Mouse (Mus musculus) MEL (cell line): ENCODE measurements at regions not wholly inside any gene's neighbourhood (a gene's known extent, or its start where the extent isn't known, plus 50 kb on each side); places are given as distances from the start of the nearest gene placed in this dataset.

Experiments
- DNase-seq: peaks from one replicate; pipeline ENCODE4 v3.0.0; 2011; ENCODE audit warnings: low read depth, low spot score
- H3K27ac ChIP-seq: 2 replicates; pipeline ENCODE4 v1.5.1; 2012; ENCODE audit warnings: low read depth, mild to moderate bottlenecking, control low read depth, low read length, moderate library complexity; ENCODE audit not compliant: control insufficient read depth
- H3K27me3 ChIP-seq, 2 experiments: fragments of 150-350 bp in 1 of 2; sonication (generic) in 1 of 2; 2 replicates each; pipeline ENCODE4 v1.6.1; 2012; ENCODE audit warnings: low read length in 2 of 2, mild to moderate bottlenecking in 2 of 2, improper control_type of control experiment in 1 of 2, moderate library complexity in 1 of 2; ENCODE audit not compliant: insufficient read depth in 2 of 2, control insufficient read depth in 1 of 2
- H3K36me3 ChIP-seq, 2 experiments: 2 replicates each; pipeline ENCODE4 v1.6.1; 2012 to 2014; ENCODE audit warnings: low read length in 2 of 2, improper control_type of control experiment in 1 of 2, inconsistent platforms in 1 of 2, mild to moderate bottlenecking in 1 of 2; ENCODE audit not compliant: insufficient read depth in 2 of 2, control insufficient read depth in 1 of 2
- H3K4me1 ChIP-seq, 2 experiments: fragments of 150-350 bp in 1 of 2; sonication (generic) in 1 of 2; 2 replicates each; pipeline ENCODE4 v1.6.1; 2012; ENCODE audit warnings: low read length in 2 of 2, improper control_type of control experiment in 1 of 2, mild to moderate bottlenecking in 1 of 2; ENCODE audit not compliant: insufficient read depth in 2 of 2, control insufficient read depth in 1 of 2
- H3K4me3 ChIP-seq, 2 experiments: fragments of 150-350 bp in 1 of 2; sonication (generic) in 1 of 2; 2 replicates each; pipeline ENCODE4 v1.5.1; 2012; ENCODE audit warnings: low read depth in 2 of 2, low read length in 2 of 2, mild to moderate bottlenecking in 2 of 2, moderate library complexity in 2 of 2, control low read depth in 1 of 2, improper control_type of control experiment in 1 of 2; ENCODE audit not compliant: control insufficient read depth in 1 of 2, insufficient read depth in 1 of 2
- H3K79me2 ChIP-seq: 2 replicates; pipeline ENCODE4 v1.6.1; 2012; ENCODE audit warnings: mild to moderate bottlenecking, low read length, moderate library complexity; ENCODE audit not compliant: control insufficient read depth, poor library complexity, insufficient read depth
- H3K9ac ChIP-seq: 2 replicates; pipeline ENCODE4 v1.6.1; 2012; ENCODE audit warnings: low read depth, mild to moderate bottlenecking, control low read depth, low read length, moderate library complexity; ENCODE audit not compliant: control insufficient read depth, poor library complexity, severe bottlenecking
- H3K9me3 ChIP-seq: fragments of 150-350 bp; sonication (generic); replicated peaks from 2 replicates; pipeline ENCODE4 v1.6.1; 2012; ENCODE audit warnings: mild to moderate bottlenecking, low read length, improper control_type of control experiment, moderate library complexity; ENCODE audit not compliant: insufficient read depth
- BHLHE40 ChIP-seq: IDR thresholded peaks from 2 replicates; pipeline ENCODE4 v1.6.1; 2012; ENCODE audit warnings: low read depth, mild to moderate bottlenecking, inconsistent platforms, low read length, improper control_type of control experiment, borderline replicate concordance
- CHD2 ChIP-seq: IDR thresholded peaks from 2 replicates; pipeline ENCODE4 v1.6.1; 2011; ENCODE audit warnings: low read length, improper control_type of control experiment
- CTCF ChIP-seq, 3 experiments: IDR thresholded peaks in 2 of 3; conservative IDR thresholded peaks in 1 of 3; 2 replicates each; pipeline ENCODE4 v1.5.1; 2011 to 2012; ENCODE audit warnings: low read length in 3 of 3, low read depth in 2 of 3, mild to moderate bottlenecking in 2 of 3, improper control_type of control experiment in 1 of 3, inconsistent platforms in 1 of 3, mixed read lengths in 1 of 3, moderate library complexity in 1 of 3; ENCODE audit not compliant: control insufficient read depth in 1 of 3, insufficient read depth in 1 of 3, poor library complexity in 1 of 3, severe bottlenecking in 1 of 3
- ETS1 ChIP-seq: IDR thresholded peaks from 2 replicates; pipeline ENCODE4 v1.6.1; 2012; ENCODE audit warnings: low read depth, mild to moderate bottlenecking, inconsistent platforms, low read length, improper control_type of control experiment, moderate library complexity
- HCFC1 ChIP-seq: IDR thresholded peaks from 2 replicates; pipeline ENCODE4 v1.6.1; 2012; ENCODE audit warnings: low read depth, mild to moderate bottlenecking, inconsistent platforms, low read length, improper control_type of control experiment, moderate library complexity
- KAT2A ChIP-seq: conservative IDR thresholded peaks from 2 replicates; pipeline ENCODE4 v1.6.1; 2012; ENCODE audit warnings: low read depth, low read length, improper control_type of control experiment, inconsistent platforms
- MAX ChIP-seq: IDR thresholded peaks from 2 replicates; pipeline ENCODE4 v1.6.1; 2011; ENCODE audit warnings: low read length, improper control_type of control experiment
- MAZ ChIP-seq: IDR thresholded peaks from 2 replicates; pipeline ENCODE4 v1.6.1; 2012; ENCODE audit warnings: low read depth, mild to moderate bottlenecking, inconsistent platforms, low read length, improper control_type of control experiment
- MEF2A ChIP-seq: IDR thresholded peaks from 2 replicates; pipeline ENCODE4 v1.6.1; 2014; ENCODE audit warnings: low read depth, mild to moderate bottlenecking, inconsistent platforms, low read length, improper control_type of control experiment; ENCODE audit not compliant: poor library complexity, insufficient replicate concordance, severe bottlenecking; ENCODE audit errors: extremely low read depth
- MYB ChIP-seq: IDR thresholded peaks from 2 replicates; pipeline ENCODE4 v1.6.1; 2011; ENCODE audit warnings: mild to moderate bottlenecking, low read depth, low read length, improper control_type of control experiment
- MYC ChIP-seq: IDR thresholded peaks from 2 replicates; pipeline ENCODE4 v1.6.1; 2011; ENCODE audit warnings: low read depth, mild to moderate bottlenecking, low read length, improper control_type of control experiment, moderate library complexity
- POLR2A ChIP-seq, 2 experiments: IDR thresholded peaks; 2 replicates each; pipeline ENCODE4 v1.6.1; 2011 to 2012; ENCODE audit warnings: low read length in 2 of 2, mild to moderate bottlenecking in 2 of 2, control low read depth in 1 of 2, improper control_type of control experiment in 1 of 2, low read depth in 1 of 2, moderate library complexity in 1 of 2; ENCODE audit not compliant: control insufficient read depth in 1 of 2, insufficient read depth in 1 of 2, poor library complexity in 1 of 2
- POLR2AphosphoS2 ChIP-seq: IDR thresholded peaks from 2 replicates; pipeline ENCODE4 v1.6.1; 2011; ENCODE audit warnings: low read length, improper control_type of control experiment
- RAD21 ChIP-seq: IDR thresholded peaks from 2 replicates; pipeline ENCODE4 v1.6.1; 2011; ENCODE audit warnings: mild to moderate bottlenecking, low read depth, low read length, improper control_type of control experiment
- RCOR1 ChIP-seq: IDR thresholded peaks from 2 replicates; pipeline ENCODE4 v1.6.1; 2012; ENCODE audit warnings: low read depth, mild to moderate bottlenecking, inconsistent platforms, low read length, improper control_type of control experiment
- SIN3A ChIP-seq: IDR thresholded peaks from 2 replicates; pipeline ENCODE4 v1.6.1; 2012; ENCODE audit warnings: low read length, improper control_type of control experiment, inconsistent platforms
- TAL1 ChIP-seq: IDR thresholded peaks from 2 replicates; pipeline ENCODE4 v1.6.1; 2012; ENCODE audit warnings: mild to moderate bottlenecking, inconsistent platforms, low read length, moderate library complexity, mixed read lengths
- TBP ChIP-seq: IDR thresholded peaks from 2 replicates; pipeline ENCODE4 v1.8.0; 2011; ENCODE audit warnings: low read depth, low read length, improper control_type of control experiment
- USF1 ChIP-seq: IDR thresholded peaks from 2 replicates; pipeline ENCODE4 v1.6.1; 2014; ENCODE audit warnings: low read depth, mild to moderate bottlenecking, inconsistent platforms, low read length, improper control_type of control experiment, moderate library complexity
- USF2 ChIP-seq, 2 experiments: IDR thresholded peaks; 2 replicates each; pipeline ENCODE4 v1.6.1; 2011 to 2012; ENCODE audit warnings: improper control_type of control experiment in 2 of 2, low read length in 2 of 2, borderline replicate concordance in 1 of 2, inconsistent platforms in 1 of 2, low read depth in 1 of 2, mild to moderate bottlenecking in 1 of 2; ENCODE audit not compliant: insufficient read depth in 1 of 2
- ZC3H11A ChIP-seq: IDR thresholded peaks from 2 replicates; pipeline ENCODE4 v1.6.1; 2012; ENCODE audit warnings: low read depth, mild to moderate bottlenecking, inconsistent platforms, low read length, improper control_type of control experiment
- ZMIZ1 ChIP-seq: IDR thresholded peaks from 2 replicates; pipeline ENCODE4 v1.6.1; 2012; ENCODE audit warnings: low read depth, mild to moderate bottlenecking, inconsistent platforms, low read length, improper control_type of control experiment, moderate library complexity

GRCm38 (mm10) chr15:56346111-56346510, 1131.3 kb downstream of the Slc22a22 start:
- no peak for DNase-seq
- no peak for TF ChIP-seq ETS1
- no peak for TF ChIP-seq POLR2A (IDR thresholded peaks at IDR 0.05; ENCODE audit: control insufficient read depth in 1 of 2, insufficient read depth in 1 of 2, low read depth in 1 of 2, low read length in 2 of 2, poor library complexity in 1 of 2)
- TF ChIP-seq RCOR1 = no peak
- TF ChIP-seq USF1 = no peak
- no peak for TF ChIP-seq MAZ

GRCm38 (mm10) chr15:56344973-56345372, 1132.5 kb downstream of the Slc22a22 start:
- H3K4me3 ChIP-seq = no peak overlapping the region
- H3K36me3 ChIP-seq = no peaks in the 10 kb centered on the region
- H3K9me3 ChIP-seq = no peaks in the 10 kb centered on the region
- TF ChIP-seq HCFC1 = no peak
- no peak for TF ChIP-seq BHLHE40
- TF ChIP-seq MYB = no peak
- TF ChIP-seq MYC = no peak
- TF ChIP-seq MEF2A = no peak
- no peak for TF ChIP-seq USF2 (IDR thresholded peaks at IDR 0.05; ENCODE audit: borderline replicate concordance in 1 of 2, insufficient read depth in 1 of 2, low read depth in 1 of 2, low read length in 2 of 2)
- TF ChIP-seq ZC3H11A = no peak
- no peak for TF ChIP-seq TBP
- no peaks in the 10 kb centered on the region for H3K4me1 ChIP-seq
- no peaks in the 10 kb centered on the region for H3K79me2 ChIP-seq
- no peak overlapping the region for H3K9ac ChIP-seq
- H3K27me3 ChIP-seq = no peaks in the 10 kb centered on the region
- no peak overlapping the region for H3K27ac ChIP-seq
- DNase-seq = no peak

More at GRCm38 (mm10) chr15:56346111-56346510, 1131.3 kb downstream of the Slc22a22 start:
- Histone ChIP-seq H3K27me3 (no peaks in the 10 kb centered on the region), H3K27ac (no peak overlapping the region), H3K4me3 (no peak overlapping the region), H3K9me3 (no peaks in the 10 kb centered on the region), H3K79me2 (no peaks in the 10 kb centered on the region), H3K4me1 (no peaks in the 10 kb centered on the region), H3K9ac (no peak overlapping the region), H3K36me3 (no peaks in the 10 kb centered on the region)

DNA sequence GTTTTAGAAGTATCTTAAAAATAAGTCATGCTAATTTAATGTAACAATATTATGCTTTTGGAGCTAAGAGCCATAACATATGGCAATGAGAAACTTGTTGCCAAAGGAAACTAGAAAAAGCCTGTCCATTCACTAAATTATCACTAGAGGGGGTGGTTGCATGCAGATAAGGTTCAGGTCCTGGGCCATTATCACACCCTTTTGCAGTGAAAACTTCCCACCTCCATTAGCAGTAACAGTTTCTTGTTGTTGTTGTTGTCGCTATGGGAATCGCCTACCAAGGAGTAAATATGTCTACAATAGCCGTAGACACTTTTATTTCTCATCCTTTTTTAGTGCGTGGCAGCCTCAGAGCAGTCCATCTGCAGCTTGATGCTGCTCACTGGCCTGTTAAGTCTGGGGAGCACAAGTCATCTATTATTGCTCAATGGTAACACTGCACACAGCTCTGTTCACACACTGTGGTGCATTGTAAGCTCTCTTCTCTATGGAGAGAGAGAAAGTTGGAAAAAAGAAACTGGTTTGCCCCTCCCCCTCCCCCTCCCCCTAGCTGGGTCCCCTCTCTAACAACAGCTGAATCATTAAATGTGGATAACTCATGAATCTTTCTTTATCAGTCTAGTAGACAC, 1133.0 kb downstream of the Slc22a22 start:
- Histone ChIP-seq H3K79me2 (no peaks in the 10 kb centered on the region), H3K9ac (no peak overlapping the region), H3K9me3 (no peaks in the 10 kb centered on the region), H3K27ac (no peak overlapping the region), H3K4me1 (no peaks in the 10 kb centered on the region), H3K36me3 (no peaks in the 10 kb centered on the region), H3K27me3 (no peaks in the 10 kb centered on the region), H3K4me3 (no peak overlapping the region)
- no peak; the same call in 1 of the 2 replicates for TF ChIP-seq RAD21
- no peak for TF ChIP-seq MAX
- no peak for TF ChIP-seq KAT2A
- no peak for TF ChIP-seq TAL1
- no peak for TF ChIP-seq CTCF (IDR thresholded peaks at IDR 0.05 in 2 of 3, conservative IDR thresholded peaks at IDR 0.05 in 1 of 3; ENCODE audit: control insufficient read depth in 1 of 3, insufficient read depth in 1 of 3, low read depth in 2 of 3, low read length in 3 of 3, poor library complexity in 1 of 3, severe bottlenecking in 1 of 3)
- TF ChIP-seq POLR2AphosphoS2 = no peak
- no peak for TF ChIP-seq SIN3A
- no peak for TF ChIP-seq MYB
- no peak for TF ChIP-seq CHD2
- TF ChIP-seq ZMIZ1 = no peak
- no peak for DNase-seq
